Mouse (Mus musculus): ENCODE data around the gene Ercc5. TPM values are rescaled to one million over a fixed set of nuclear protein-coding genes. Genes with fewer than 3 reads are reported as not detected.

Ercc5 gene
- polyA plus RNA-seq, 1 experiment: 66.9 TPM

DNA sequence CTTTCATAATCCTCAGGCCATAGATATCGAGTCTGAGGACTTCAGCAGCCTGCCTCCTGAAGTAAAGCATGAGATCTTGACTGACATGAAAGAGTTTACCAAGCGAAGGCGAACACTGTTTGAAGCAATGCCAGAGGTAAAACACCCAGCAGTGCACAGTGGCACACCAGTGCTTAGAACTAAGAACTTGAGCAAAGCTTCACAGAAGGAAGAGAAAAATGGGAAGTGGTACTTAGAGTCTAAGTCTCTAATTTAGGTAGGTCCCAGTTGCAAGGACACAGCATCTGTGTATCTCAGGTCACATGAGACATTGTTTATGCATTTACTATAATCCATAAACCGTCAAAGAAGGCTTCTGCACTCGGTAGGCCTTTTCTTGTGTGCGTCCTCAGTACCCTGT is 14.3 kb downstream of the Ercc5 start:
- Histone ChIP-seq H3K27ac (ENCODE audit: insufficient read depth, low read length) (no peak overlapping the region), H3K4me1 (ENCODE audit: control insufficient read depth, insufficient read depth, low read length) (no peaks in the 10 kb centered on the region), H3K27me3 (ENCODE audit: control insufficient read depth, insufficient read depth, low read length, poor library complexity, severe bottlenecking) (no peaks in the 10 kb centered on the region), H3K9ac (ENCODE audit: low read depth, poor library complexity, severe bottlenecking) (no peak overlapping the region), H3K9me3 (replicated peaks; ENCODE audit: control insufficient read depth, insufficient read depth, low read length, poor library complexity, severe bottlenecking) (no peaks in the 10 kb centered on the region), H3K4me3 (ENCODE audit: low read depth, low read length) (no peak overlapping the region), H3K36me3 (ENCODE audit: control insufficient read depth, insufficient read depth, low read length, poor library complexity, severe bottlenecking) (peaks cover 47% of the 10 kb centered on the region)
- no peak for TF ChIP-seq CTCF (IDR thresholded peaks at IDR 0.05; ENCODE audit: low read depth, low read length)
- TF ChIP-seq EP300 (IDR thresholded peaks at IDR 0.05; ENCODE audit: insufficient read depth, low read depth, low read length): no peak
- no peak for TF ChIP-seq POLR2A (IDR thresholded peaks at IDR 0.05; ENCODE audit: insufficient read depth, low read length)

DNA sequence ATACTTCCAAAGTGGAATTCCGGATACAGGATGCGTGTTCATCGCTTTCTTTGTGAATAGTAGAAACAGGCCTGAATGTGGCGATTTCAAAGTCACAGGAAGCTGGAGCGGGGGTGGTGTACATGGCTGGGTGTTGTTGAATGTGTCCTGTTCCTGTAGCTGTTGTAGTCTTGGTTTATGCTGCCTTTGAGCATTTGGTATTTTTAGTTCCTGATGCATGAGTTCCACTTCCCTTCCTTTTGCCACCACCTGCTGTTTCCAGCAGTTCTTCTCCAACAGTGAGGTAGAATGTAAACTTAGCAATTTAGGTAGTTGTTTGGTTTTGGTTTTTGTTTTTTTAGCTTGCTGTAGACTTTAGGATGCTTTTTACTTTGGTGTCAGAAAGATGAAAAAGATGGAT is 14.8 kb downstream of the Ercc5 start:
- H3K36me3 ChIP-seq (ENCODE audit: control insufficient read depth, insufficient read depth, low read length, poor library complexity, severe bottlenecking): peaks cover 52% of the 10 kb centered on the region
- no peak for TF ChIP-seq EP300 (IDR thresholded peaks at IDR 0.05; ENCODE audit: insufficient read depth, low read depth, low read length)
- TF ChIP-seq CTCF (IDR thresholded peaks at IDR 0.05; ENCODE audit: low read depth, low read length): no peak
- TF ChIP-seq POLR2A (IDR thresholded peaks at IDR 0.05; ENCODE audit: insufficient read depth, low read length): no peak

DNA sequence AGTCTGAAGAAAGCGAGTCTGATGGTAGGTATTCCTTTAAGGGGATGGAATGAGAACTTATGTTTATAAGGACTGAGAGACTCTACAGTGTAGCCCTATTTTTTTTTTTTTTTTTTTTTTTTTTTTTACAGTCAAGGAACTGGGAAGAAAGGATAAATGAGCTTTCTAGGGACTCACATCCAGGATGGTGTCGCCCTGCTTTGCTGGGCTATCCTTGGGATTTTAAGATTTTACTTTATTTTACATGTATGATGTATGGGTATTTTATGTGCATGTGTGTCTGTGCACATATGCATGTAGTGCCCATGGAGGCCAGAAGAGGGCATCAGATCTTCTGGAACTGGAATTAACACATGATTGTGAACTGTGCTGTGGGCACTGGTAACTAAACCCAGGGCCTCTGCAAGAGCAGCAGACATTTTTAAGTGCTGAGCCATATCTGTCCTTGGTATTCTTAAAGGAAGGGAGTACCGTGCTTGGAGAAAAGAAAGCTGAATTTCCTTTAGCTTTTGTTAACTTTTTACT is 20.4 kb downstream of the Ercc5 start:
- H3K4me3 ChIP-seq (ENCODE audit: low read depth, low read length): no peak overlapping the region
- no peaks in the 10 kb centered on the region for H3K4me1 ChIP-seq (ENCODE audit: control insufficient read depth, insufficient read depth, low read length)
- no peaks in the 10 kb centered on the region for H3K9me3 ChIP-seq (replicated peaks; ENCODE audit: control insufficient read depth, insufficient read depth, low read length, poor library complexity, severe bottlenecking)
- H3K27me3 ChIP-seq (ENCODE audit: control insufficient read depth, insufficient read depth, low read length, poor library complexity, severe bottlenecking): no peaks in the 10 kb centered on the region
- no peak overlapping the region for H3K9ac ChIP-seq (ENCODE audit: low read depth, poor library complexity, severe bottlenecking)
- no peak overlapping the region for H3K27ac ChIP-seq (ENCODE audit: insufficient read depth, low read length)
- peaks cover 25% of the 10 kb centered on the region for H3K36me3 ChIP-seq (ENCODE audit: control insufficient read depth, insufficient read depth, low read length, poor library complexity, severe bottlenecking)
- TF ChIP-seq CTCF (IDR thresholded peaks at IDR 0.05; ENCODE audit: low read depth, low read length) (no peak), POLR2A (IDR thresholded peaks at IDR 0.05; ENCODE audit: insufficient read depth, low read length) (no peak), EP300 (IDR thresholded peaks at IDR 0.05; ENCODE audit: insufficient read depth, low read depth, low read length) (no peak)

More for the DNA sequence above, 14.8 kb downstream of the Ercc5 start:
- H3K4me1 ChIP-seq (ENCODE audit: control insufficient read depth, insufficient read depth, low read length): no peaks in the 10 kb centered on the region
- H3K9me3 ChIP-seq (replicated peaks; ENCODE audit: control insufficient read depth, insufficient read depth, low read length, poor library complexity, severe bottlenecking): no peaks in the 10 kb centered on the region
- H3K27me3 ChIP-seq (ENCODE audit: control insufficient read depth, insufficient read depth, low read length, poor library complexity, severe bottlenecking): no peaks in the 10 kb centered on the region
- no peak overlapping the region for H3K27ac ChIP-seq (ENCODE audit: insufficient read depth, low read length)
- no peak overlapping the region for H3K4me3 ChIP-seq (ENCODE audit: low read depth, low read length)
- no peak overlapping the region for H3K9ac ChIP-seq (ENCODE audit: low read depth, poor library complexity, severe bottlenecking)

DNA sequence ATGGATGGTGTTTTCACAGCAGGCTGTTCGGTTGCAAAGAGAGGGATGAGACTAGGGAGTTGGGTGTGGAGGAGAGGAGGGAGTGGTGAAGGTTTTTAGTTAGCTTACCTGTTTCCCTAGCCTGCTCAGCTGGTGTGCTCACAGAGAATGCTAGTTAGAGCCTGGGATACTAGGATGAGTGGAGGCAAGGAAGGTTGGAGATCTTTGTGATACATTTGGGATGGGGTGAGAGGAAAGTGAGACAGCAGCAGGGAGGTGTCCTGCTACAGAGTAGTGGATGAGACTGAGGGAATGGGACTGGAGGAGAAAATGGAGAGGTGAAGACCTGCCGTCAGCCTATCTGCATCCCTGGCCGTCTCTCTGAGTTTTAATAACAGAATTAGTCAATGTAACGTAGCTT is 25.1 kb downstream of the Ercc5 start:
- Histone ChIP-seq H3K27me3 (ENCODE audit: control insufficient read depth, insufficient read depth, low read length, poor library complexity, severe bottlenecking) (no peaks in the 10 kb centered on the region), H3K9me3 (replicated peaks; ENCODE audit: control insufficient read depth, insufficient read depth, low read length, poor library complexity, severe bottlenecking) (no peaks in the 10 kb centered on the region), H3K9ac (ENCODE audit: low read depth, poor library complexity, severe bottlenecking) (no peak overlapping the region), H3K36me3 (ENCODE audit: control insufficient read depth, insufficient read depth, low read length, poor library complexity, severe bottlenecking) (peaks cover 38% of the 10 kb centered on the region), H3K27ac (ENCODE audit: insufficient read depth, low read length) (no peak overlapping the region), H3K4me1 (ENCODE audit: control insufficient read depth, insufficient read depth, low read length) (no peaks in the 10 kb centered on the region), H3K4me3 (ENCODE audit: low read depth, low read length) (no peak overlapping the region)
- TF ChIP-seq POLR2A (IDR thresholded peaks at IDR 0.05; ENCODE audit: insufficient read depth, low read length): no peak
- TF ChIP-seq CTCF (IDR thresholded peaks at IDR 0.05; ENCODE audit: low read depth, low read length): no peak
- no peak for TF ChIP-seq EP300 (IDR thresholded peaks at IDR 0.05; ENCODE audit: insufficient read depth, low read depth, low read length)

DNA sequence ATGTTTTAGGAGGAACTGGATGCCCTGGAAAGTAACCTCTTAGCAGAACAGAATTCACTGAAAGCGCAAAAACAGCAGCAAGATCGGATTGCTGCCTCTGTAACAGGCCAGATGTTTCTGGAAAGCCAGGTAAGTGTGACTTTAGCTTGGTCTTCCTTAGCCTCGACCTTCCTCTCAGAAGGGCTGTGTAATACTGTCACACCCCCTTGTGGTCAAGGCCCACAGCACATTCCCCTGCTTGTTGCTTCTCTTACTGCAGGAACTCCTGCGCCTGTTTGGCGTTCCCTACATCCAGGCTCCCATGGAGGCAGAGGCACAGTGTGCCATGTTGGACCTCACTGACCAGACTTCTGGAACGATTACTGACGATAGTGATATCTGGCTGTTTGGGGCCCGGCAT is 26.4 kb downstream of the Ercc5 start:
- no peak overlapping the region for H3K27ac ChIP-seq (ENCODE audit: insufficient read depth, low read length)
- H3K36me3 ChIP-seq (ENCODE audit: control insufficient read depth, insufficient read depth, low read length, poor library complexity, severe bottlenecking): peaks cover 43% of the 10 kb centered on the region
- no peaks in the 10 kb centered on the region for H3K27me3 ChIP-seq (ENCODE audit: control insufficient read depth, insufficient read depth, low read length, poor library complexity, severe bottlenecking)
- H3K4me1 ChIP-seq (ENCODE audit: control insufficient read depth, insufficient read depth, low read length): no peaks in the 10 kb centered on the region
- TF ChIP-seq EP300 (IDR thresholded peaks at IDR 0.05; ENCODE audit: insufficient read depth, low read depth, low read length) (no peak), CTCF (IDR thresholded peaks at IDR 0.05; ENCODE audit: low read depth, low read length) (peak; percentile 53)
- no peak overlapping the region for H3K9ac ChIP-seq (ENCODE audit: low read depth, poor library complexity, severe bottlenecking)
- H3K4me3 ChIP-seq (ENCODE audit: low read depth, low read length): no peak overlapping the region
- no peaks in the 10 kb centered on the region for H3K9me3 ChIP-seq (replicated peaks; ENCODE audit: control insufficient read depth, insufficient read depth, low read length, poor library complexity, severe bottlenecking)

DNA sequence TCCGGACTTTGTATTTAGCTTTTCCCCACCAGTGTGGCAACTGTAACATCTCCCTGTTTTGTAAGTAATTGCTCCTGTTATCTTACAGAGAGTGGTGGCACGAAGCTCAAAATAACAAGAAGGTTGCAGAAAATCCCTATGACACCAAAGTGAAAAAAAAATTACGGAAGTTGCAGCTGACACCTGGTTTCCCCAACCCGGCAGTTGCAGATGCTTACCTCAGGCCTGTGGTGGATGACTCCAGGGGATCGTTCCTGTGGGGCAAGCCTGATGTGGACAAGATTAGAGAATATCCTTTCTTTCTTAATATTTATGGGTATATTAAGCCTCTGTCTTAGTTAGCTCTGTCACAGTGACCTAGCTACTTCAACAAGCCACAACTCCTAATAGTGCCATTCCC is 30.5 kb downstream of the Ercc5 start:
- Histone ChIP-seq H3K9me3 (replicated peaks; ENCODE audit: control insufficient read depth, insufficient read depth, low read length, poor library complexity, severe bottlenecking) (no peaks in the 10 kb centered on the region), H3K4me1 (ENCODE audit: control insufficient read depth, insufficient read depth, low read length) (no peaks in the 10 kb centered on the region), H3K27me3 (ENCODE audit: control insufficient read depth, insufficient read depth, low read length, poor library complexity, severe bottlenecking) (no peaks in the 10 kb centered on the region), H3K27ac (ENCODE audit: insufficient read depth, low read length) (no peak overlapping the region), H3K36me3 (ENCODE audit: control insufficient read depth, insufficient read depth, low read length, poor library complexity, severe bottlenecking) (peaks cover 47% of the 10 kb centered on the region), H3K4me3 (ENCODE audit: low read depth, low read length) (no peak overlapping the region), H3K9ac (ENCODE audit: low read depth, poor library complexity, severe bottlenecking) (no peak overlapping the region)
- TF ChIP-seq EP300 (IDR thresholded peaks at IDR 0.05; ENCODE audit: insufficient read depth, low read depth, low read length) (no peak), POLR2A (IDR thresholded peaks at IDR 0.05; ENCODE audit: insufficient read depth, low read length) (no peak), CTCF (IDR thresholded peaks at IDR 0.05; ENCODE audit: low read depth, low read length) (no peak)

Data from ES-Bruce4 (cell line).